Mouse (Mus musculus): ENCODE measurements around the gene Ankrd33b. TPM values are rescaled to one million over a fixed set of nuclear protein-coding genes. Genes with fewer than 3 reads are reported as not detected.

Ankrd33b gene
- polyA plus RNA-seq, 1 experiment = 6.1 TPM

DNA sequence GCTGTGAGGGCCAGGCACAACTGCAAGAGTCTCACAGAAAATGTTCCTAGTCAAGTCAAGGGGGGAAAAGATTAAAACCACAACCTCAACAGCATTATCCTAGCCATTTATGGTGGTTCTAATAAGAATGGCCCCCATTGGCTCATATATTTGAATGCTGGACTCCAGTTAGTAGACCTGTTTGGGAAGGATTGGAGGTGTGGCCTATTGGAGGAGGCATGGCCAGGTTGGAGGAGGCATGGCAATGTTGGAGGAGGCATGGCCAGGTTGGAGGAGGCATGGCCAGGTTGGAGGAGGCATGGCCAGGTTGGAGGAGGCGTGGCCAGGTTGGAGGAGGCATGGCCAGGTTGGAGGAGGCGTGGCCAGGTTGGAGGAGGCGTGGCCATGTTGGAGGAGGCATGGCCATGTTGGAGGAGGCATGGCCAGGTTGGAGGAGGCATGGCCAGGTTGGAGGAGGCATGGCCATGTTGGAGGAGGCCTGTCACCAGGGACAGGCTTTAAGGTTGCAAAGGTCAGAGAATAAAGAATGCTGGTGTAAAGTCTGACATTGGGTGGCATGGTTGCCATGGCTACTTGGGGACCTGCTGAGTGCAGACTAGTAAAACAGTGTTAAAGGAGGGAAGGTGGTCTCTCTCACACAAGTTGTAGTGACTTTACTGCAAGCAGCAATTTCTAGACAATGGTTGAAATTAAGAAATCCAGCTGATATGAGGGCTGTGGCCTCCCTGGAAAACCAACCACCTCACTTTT, 50.3 kb downstream of the Ankrd33b start:
- Histone ChIP-seq H3K9me3 (peaks cover 19% of the 10 kb centered on the region), H3K36me3 (replicated peaks; ENCODE audit: low read length) (peaks cover 62% of the 10 kb centered on the region), H3K4me3 (replicated peaks) (no peak overlapping the region), H3K27me3 (replicated peaks) (peaks cover 3% of the 10 kb centered on the region), H3K4me1 (peaks cover 19% of the 10 kb centered on the region)
- no peak for TF ChIP-seq FLI1 (IDR thresholded peaks at IDR 0.05; ENCODE audit: low read length)

DNA sequence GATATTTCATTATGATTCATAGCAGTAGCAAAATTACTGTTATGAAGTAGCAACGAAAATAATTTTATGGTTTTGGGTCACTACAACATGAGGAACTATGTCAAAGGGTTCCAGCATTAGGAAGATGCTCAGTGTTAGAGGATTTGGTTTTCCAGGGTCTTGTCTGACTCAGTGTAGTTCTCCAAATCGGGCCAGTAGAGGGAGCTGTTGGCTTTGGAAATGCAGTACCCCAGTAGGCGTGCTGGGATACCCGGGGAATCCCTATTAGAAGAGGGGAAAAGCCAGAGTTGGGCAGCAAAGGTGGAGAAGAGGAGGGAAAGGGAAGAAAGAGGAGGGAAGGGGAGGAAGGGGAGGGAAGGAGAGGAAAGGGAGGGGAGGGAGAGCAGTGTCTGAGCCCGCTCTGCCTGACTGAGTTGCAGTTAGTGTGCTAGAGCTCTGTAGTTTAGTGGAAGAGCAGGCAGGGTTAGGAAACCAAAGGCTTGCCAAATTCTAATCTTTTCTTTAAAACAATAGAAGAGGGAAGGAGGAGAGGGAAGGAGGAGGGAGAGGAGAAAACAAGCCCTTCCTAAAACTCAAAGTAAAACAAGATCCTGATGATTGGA, 51.8 kb downstream of the Ankrd33b start:
- Histone ChIP-seq H3K27me3 (replicated peaks) (peaks cover 3% of the 10 kb centered on the region), H3K4me1 (peaks cover 19% of the 10 kb centered on the region), H3K4me3 (replicated peaks) (peak overlapping the region; percentile 76), H3K9me3 (peaks cover 14% of the 10 kb centered on the region), H3K36me3 (replicated peaks; ENCODE audit: low read length) (peaks cover 57% of the 10 kb centered on the region)
- TF ChIP-seq GATA1 (IDR thresholded peaks at IDR 0.05; ENCODE audit: borderline replicate concordance, low read length) (no peak), FLI1 (IDR thresholded peaks at IDR 0.05; ENCODE audit: low read length) (no peak)

DNA sequence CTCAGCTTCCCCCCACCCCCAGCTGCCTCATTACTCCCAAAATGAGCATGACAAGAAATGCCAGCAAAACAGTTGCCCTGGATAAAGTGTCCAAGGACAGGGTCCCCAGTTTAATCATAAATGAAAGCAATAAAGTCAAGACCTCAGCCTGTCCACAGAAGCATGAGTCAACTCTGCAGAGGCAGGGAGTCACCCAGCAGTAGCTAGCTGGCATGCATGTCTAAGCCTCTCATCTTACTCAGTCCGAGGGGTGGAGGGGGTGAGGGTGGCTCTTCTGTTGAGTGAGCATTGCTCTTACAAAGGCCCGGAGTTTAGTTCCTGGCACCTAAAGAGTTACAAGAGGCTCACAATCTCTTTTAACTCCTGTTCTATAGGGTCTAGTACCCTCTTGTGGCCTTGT, 55.5 kb downstream of the Ankrd33b start:
- Histone ChIP-seq H3K36me3 (replicated peaks; ENCODE audit: low read length) (peaks cover 42% of the 10 kb centered on the region), H3K9me3 (peaks cover 8% of the 10 kb centered on the region), H3K4me3 (replicated peaks) (no peak overlapping the region), H3K4me1 (peaks cover 23% of the 10 kb centered on the region), H3K27me3 (replicated peaks) (no peaks in the 10 kb centered on the region)
- TF ChIP-seq FLI1 (IDR thresholded peaks at IDR 0.05; ENCODE audit: low read length) (no peak), GATA1 (IDR thresholded peaks at IDR 0.05; ENCODE audit: borderline replicate concordance, low read length) (no peak)

DNA sequence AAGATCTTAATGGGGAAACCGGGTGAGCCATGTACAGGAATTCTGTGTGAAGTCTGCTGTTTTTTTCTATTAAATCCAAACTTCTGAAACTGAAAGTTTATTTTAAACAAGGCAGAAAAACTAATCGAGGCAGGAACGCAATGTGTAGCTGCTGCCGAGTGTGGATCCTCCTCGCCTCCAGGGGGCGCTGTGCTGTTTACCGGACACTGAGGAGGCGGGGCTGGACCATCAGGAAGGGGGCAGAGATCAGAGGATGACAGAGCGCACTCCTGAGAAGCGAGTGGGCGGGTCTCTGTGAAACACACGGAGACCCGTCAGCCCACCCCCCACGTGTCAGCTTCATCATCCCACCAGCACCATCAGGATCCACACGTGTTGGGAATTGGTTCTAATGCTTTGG, 58.0 kb downstream of the Ankrd33b start:
- Histone ChIP-seq H3K4me3 (replicated peaks) (no peak overlapping the region), H3K36me3 (replicated peaks; ENCODE audit: low read length) (peaks cover 50% of the 10 kb centered on the region), H3K9me3 (peaks cover 5% of the 10 kb centered on the region; the same call in 1 of the 2 replicates), H3K27me3 (replicated peaks) (peaks cover 3% of the 10 kb centered on the region), H3K4me1 (peaks cover 15% of the 10 kb centered on the region)
- no peak for TF ChIP-seq FLI1 (IDR thresholded peaks at IDR 0.05; ENCODE audit: low read length)
- TF ChIP-seq GATA1 (IDR thresholded peaks at IDR 0.05; ENCODE audit: borderline replicate concordance, low read length) = no peak

DNA sequence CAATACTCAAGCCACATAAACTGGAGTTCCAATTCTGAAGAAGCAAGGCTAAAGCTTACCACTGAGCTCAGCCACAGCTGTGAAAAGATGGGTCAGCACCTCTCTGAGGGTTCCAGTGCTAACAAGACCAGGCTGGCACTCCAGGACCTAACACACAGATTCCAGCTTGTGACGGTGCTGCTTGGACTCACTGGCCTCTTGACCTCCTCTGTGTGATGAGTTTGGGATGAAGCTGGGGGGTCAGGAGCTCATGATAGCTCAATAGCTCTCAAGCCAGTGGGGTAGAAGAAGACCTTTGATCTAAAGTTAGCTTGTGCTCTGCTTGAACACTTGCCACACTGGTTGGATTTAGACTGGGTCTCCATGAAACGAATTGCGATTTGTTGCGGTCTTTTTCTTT, 60.8 kb downstream of the Ankrd33b start:
- TF ChIP-seq FLI1 (IDR thresholded peaks at IDR 0.05; ENCODE audit: low read length) (no peak), GATA1 (IDR thresholded peaks at IDR 0.05; ENCODE audit: borderline replicate concordance, low read length) (no peak)
- Histone ChIP-seq H3K27me3 (replicated peaks) (peaks cover 3% of the 10 kb centered on the region), H3K4me3 (replicated peaks) (no peak overlapping the region), H3K9me3 (no peaks in the 10 kb centered on the region), H3K36me3 (replicated peaks; ENCODE audit: low read length) (peaks cover 51% of the 10 kb centered on the region), H3K4me1 (peaks cover 11% of the 10 kb centered on the region)

DNA sequence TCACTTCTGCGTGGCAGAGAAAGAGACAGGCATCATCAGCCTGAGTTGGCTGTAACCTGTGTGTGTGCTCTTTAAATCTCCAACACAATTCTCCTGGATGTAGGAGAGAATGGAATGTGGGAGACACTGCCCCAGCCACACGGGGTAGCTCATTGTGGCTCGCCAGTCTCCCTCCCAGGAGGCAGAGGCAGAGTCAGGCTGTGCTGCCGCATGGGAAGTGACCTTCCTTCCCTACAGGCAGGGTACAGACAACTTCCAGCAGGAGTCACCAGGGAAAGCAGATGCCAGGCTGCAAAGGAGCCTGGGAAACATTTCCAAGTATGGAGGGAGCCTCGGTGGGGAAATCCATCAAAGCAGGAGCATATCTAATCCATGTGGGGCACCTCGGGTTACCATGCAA, 62.3 kb downstream of the Ankrd33b start:
- peaks cover 52% of the 10 kb centered on the region for H3K36me3 ChIP-seq (replicated peaks; ENCODE audit: low read length)
- peaks cover 13% of the 10 kb centered on the region for H3K4me1 ChIP-seq
- H3K9me3 ChIP-seq = no peaks in the 10 kb centered on the region
- H3K27me3 ChIP-seq (replicated peaks) = peaks cover 3% of the 10 kb centered on the region
- H3K4me3 ChIP-seq (replicated peaks) = no peak overlapping the region
- TF ChIP-seq FLI1 (IDR thresholded peaks at IDR 0.05; ENCODE audit: low read length) = no peak
- TF ChIP-seq GATA1 (IDR thresholded peaks at IDR 0.05; ENCODE audit: borderline replicate concordance, low read length) = no peak

DNA sequence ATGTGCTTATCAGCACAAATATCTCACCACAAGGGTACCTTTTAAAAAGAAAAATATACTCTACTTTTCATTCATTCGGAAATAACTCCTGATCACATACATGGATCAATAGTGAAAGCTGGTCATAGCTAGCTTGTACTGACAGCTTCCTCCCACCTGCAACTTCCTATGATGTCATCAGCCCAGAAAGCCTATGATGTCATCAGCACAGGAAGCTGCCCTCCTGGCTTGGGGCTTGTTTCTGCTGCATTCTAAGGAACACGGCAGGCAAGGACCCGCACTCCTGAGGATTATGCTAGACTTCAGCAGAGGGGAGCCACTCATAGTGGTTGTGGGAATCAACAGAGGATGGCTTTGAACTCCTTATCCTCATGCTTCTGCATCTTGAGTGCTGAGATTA, 63.2 kb downstream of the Ankrd33b start:
- Histone ChIP-seq H3K9me3 (no peaks in the 10 kb centered on the region), H3K36me3 (replicated peaks; ENCODE audit: low read length) (peaks cover 49% of the 10 kb centered on the region), H3K4me3 (replicated peaks) (no peak overlapping the region), H3K4me1 (peaks cover 18% of the 10 kb centered on the region), H3K27me3 (replicated peaks) (peaks cover 4% of the 10 kb centered on the region)
- TF ChIP-seq GATA1 (IDR thresholded peaks at IDR 0.05; ENCODE audit: borderline replicate concordance, low read length) (no peak), FLI1 (IDR thresholded peaks at IDR 0.05; ENCODE audit: low read length) (no peak)

DNA sequence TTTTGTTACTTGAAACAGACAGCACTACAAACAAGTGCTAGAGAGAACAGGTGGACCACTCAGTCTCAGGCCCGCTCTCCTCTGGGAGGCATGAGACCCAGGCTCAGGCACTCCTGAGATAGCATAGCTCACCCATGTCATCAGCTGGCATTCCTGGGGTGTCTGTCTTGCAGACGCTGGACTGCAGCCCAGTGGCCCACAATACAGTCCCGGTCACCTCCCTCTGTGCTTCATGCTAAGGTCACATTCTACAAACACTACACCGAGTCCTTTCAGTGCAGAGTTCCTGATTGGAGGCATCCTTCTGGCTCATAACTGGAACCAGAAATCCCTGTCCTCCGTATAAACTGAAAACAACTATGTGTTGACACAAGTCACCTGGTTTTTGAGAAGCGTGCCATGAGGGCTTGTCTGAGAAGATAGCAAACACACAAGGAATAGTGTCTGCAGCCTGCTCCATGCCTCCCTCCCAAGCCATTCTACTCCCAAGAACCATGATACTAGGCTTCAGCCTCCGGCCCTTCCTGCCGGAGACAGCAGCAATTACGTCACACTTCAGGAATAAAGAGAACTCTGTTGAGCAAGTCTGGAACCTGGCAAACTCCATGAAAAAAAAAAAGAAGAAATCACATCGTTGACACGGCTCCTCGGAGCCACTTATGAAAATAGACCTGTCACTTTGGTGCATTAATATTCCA, 65.1 kb downstream of the Ankrd33b start:
- peaks cover 17% of the 10 kb centered on the region for H3K4me1 ChIP-seq
- H3K27me3 ChIP-seq (replicated peaks) = peaks cover 9% of the 10 kb centered on the region
- H3K4me3 ChIP-seq (replicated peaks) = no peak overlapping the region
- TF ChIP-seq FLI1 (IDR thresholded peaks at IDR 0.05; ENCODE audit: low read length) (no peak), GATA1 (IDR thresholded peaks at IDR 0.05; ENCODE audit: borderline replicate concordance, low read length) (no peak)
- no peaks in the 10 kb centered on the region for H3K9me3 ChIP-seq
- peaks cover 51% of the 10 kb centered on the region for H3K36me3 ChIP-seq (replicated peaks; ENCODE audit: low read length)

DNA sequence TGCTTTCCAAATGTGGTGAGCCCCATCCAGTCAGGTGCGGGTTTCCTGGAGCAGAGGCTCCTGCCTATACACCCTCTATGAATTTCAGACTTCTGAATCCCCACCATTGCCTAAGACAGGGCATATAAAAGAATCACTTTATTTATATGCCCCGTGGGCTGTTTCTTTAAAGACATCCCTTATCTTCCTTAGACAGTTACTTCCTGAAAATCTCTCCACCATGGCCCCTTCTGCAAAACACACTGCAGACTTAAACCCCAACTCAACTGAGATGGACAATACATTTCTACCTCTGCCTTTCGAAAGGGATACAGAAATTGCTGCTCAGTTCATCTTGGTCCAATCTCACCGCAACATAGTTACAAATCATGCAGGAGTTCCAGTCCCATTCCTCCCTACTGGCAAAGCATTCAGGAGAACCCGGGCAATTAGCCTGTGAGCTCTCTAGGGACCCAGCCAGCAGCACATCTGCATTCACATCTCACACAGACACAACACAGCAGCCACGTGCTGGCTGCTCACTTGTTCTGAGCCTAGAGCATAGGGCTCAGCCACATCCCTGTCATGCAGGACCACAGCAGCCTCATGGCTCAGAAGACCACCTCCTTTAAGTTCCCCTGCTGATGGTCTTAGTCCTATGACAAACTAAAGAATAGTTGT, 68.1 kb downstream of the Ankrd33b start:
- H3K4me3 ChIP-seq (replicated peaks) = no peak overlapping the region
- H3K27me3 ChIP-seq (replicated peaks) = peaks cover 13% of the 10 kb centered on the region
- no peaks in the 10 kb centered on the region for H3K9me3 ChIP-seq
- peaks cover 17% of the 10 kb centered on the region for H3K4me1 ChIP-seq
- TF ChIP-seq FLI1 (IDR thresholded peaks at IDR 0.05; ENCODE audit: low read length) = no peak
- TF ChIP-seq GATA1 (IDR thresholded peaks at IDR 0.05; ENCODE audit: borderline replicate concordance, low read length) = no peak
- H3K36me3 ChIP-seq (replicated peaks; ENCODE audit: low read length) = peaks cover 54% of the 10 kb centered on the region
